Mouse (Mus musculus) urinary bladder, adult 2 months (tissue): ENCODE measurements around the gene Dcun1d5. TPM values are rescaled to one million over a fixed set of nuclear protein-coding genes. Genes with fewer than 3 reads are reported as not detected.
A peak's percentile ranks its signal among the peaks of the same experiment; 100 is the strongest.
"Not testable (repeated sequence)": the region's sequence is repeated elsewhere in the genome, so short reads cannot be mapped to it uniquely, and the experiment has no call there.

Experiments used
- DNase-seq: peaks from one replicate; pipeline ENCODE4 v3.0.0; 2022; ENCODE audit warnings: low spot score
- polyA plus RNA-seq: library from polyadenylated mRNA; depleted of rRNA; stranded (reverse); fragments of >200 nt; gene quantifications from 2 replicates; pipeline ENCODE4 v1.2.3, GENCODE M21; 2012; rRNA removed

Dcun1d5 gene
- 62.0 and 87.8 TPM in 2 replicates for polyA plus RNA-seq

DNA sequence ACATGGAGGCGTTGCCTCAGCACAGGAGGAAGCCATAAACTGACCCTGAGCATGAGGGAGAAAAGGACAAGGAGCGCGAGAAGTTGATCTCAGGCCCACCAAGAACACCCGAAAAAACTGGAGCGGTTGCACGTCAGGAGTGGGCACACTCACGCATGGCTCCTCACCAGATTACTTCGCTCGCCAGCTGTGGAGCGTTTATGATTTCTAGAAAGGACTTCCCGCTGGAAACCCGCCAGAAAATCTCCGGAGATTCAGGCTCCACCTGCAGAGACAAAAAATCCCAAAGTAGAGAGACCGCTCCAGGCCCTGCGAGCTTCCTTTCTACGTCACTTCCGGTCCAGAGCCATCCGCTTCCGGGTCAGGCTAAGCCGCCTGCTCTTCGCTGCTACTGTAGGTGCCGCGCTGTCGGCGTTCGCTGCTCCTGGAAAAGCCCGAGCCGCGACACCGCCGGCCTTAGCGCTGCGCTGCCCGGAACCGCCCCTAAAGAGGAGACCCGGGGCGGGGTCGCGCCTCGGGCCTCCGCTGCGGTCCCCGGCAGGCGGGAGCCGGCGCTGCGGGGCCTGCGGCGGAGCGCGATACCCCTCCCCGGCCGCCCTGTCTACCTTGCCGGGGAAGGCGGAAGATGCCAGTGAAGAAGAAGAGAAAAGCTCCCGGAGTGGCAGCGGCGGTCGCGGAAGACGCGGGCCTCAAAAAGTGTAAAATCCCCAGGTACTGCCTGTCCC is at the start of gene Dcun1d5, which contains the start of gene Dync2h1:
Dcun1d5 (plus strand) TSS at position 349 of the 725 bp plus-strand sequence.
Dync2h1 (minus strand) TSS at position 275 of the 725 bp plus-strand sequence.
- DNase-seq, result peak; percentile 89

DNA sequence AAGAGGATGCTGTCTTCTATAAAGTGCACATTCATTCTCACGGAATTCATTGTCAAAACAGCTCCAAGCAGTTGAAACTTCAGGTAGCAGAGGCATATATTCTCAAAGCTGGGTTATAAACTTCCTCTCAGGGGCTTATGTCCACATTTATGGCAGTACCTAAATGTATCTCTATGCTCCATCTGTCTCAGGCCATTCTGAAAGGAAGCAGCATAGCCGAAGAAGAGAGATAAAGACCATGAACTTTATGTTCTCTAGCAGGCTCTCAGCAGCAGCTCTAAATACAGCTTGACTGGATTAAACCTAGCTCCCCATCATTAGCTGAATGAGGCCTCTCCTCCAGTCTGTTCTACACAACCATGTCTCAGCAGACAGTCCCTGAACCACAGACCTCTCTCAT is 29.9 kb upstream of the Dcun1d5 start:
- no peak for DNase-seq

DNA sequence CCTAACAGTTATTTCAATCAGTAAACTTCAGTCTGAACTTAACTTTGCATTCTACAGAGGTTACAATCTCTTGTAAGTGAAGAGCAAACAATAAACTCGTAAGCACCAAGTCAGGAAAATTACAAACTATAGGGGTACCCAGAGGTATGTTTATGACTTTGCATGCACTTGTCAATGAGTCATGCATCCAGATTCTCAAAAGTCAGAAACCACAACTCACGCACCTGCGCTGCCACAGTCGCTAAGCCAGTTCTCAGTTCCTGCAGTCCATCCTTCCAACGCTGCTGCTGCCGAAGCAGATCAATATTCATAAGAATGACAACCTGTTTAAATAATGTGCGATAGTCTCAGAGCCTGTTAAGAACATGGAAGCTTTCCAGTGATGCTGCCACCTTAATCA is 25.7 kb upstream of the Dcun1d5 start:
- DNase-seq, result no peak

DNA sequence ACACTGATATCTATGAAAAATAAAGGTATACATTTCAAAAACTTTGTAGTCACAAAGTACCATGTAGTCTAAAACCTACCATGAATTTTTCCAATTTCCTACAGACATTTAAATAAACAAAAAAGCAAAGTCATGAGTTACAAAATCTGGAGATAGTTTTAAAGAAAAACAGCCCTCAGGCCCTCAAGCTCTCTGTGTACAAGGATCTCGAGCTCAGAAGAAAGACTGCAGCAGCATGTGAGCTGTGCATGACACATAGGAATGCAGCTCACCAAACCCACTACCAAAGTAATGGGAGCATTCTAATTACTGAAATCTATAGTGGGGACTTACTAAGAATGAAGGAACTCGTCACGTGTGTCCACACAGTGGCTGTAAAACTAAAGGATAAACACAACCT is 24.6 kb upstream of the Dcun1d5 start:
- DNase-seq, result no peak

DNA sequence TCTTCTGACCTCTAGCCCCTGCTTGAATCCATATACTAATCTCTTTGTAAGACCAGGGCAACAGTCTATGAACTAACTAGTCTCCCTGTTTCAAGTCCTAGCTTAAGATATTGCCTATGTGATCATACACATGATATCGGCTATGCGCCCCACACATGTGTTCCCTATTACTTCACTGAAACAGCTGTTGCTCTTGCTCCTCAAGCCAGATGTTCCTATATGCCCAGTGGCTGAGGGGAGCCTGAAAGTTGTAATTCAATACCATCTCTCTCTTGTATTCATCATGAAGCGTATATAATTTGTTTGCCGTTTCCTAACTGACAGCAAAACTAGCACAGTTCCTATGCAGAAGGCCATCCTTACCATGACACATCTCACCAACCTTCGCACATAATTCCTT is 23.6 kb upstream of the Dcun1d5 start:
- DNase-seq, result no peak

DNA sequence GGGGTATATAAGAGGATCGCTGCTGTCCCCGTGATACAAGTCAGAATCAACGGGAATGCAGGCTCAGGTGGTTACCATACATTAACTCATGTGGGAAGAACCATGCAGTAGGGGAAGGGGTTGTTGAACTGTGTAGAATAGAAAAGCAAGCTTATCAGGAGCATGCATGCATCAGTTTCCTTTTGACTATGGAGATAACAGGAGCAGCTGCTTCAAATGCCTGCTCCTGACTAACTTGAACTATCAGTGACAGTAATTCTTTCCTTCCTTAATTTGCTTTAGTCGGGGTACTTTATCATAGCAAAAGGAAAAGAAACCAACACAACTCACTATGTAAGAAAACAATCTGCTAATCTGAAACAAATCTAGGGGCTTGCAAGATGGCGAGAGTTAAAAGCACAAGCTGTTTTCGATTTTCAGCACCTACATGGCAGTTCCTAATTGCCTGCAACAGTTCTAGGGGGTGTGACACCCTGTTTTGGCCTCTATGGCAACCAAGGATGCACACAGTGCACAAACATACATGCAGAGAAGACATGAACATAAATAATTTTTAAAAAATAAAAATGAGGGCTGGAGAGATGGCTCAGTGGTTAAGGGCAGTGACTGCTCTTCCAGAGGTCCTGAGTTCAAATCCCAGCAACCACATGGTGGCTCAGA is 16.9 kb upstream of the Dcun1d5 start:
- no peak for DNase-seq

DNA sequence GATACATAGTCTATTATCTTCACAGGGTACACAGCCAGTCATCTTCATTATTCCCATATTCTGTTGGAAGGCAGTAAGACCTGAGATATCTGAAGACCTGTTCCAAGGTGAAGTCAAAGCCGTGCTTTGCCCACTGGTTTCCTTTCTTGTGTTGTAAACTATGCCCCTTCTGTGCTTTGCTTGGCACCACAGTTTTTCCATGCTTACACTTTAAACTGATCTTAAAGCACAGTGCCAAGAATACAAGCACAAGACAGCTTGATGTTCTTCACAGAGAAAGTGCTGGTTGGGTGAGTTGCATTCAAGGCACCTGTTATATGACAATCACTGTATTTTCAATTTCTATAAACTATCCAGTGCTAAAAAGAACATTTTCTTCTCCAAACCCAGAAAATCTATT is 10.6 kb upstream of the Dcun1d5 start:
- DNase-seq, result no peak

DNA sequence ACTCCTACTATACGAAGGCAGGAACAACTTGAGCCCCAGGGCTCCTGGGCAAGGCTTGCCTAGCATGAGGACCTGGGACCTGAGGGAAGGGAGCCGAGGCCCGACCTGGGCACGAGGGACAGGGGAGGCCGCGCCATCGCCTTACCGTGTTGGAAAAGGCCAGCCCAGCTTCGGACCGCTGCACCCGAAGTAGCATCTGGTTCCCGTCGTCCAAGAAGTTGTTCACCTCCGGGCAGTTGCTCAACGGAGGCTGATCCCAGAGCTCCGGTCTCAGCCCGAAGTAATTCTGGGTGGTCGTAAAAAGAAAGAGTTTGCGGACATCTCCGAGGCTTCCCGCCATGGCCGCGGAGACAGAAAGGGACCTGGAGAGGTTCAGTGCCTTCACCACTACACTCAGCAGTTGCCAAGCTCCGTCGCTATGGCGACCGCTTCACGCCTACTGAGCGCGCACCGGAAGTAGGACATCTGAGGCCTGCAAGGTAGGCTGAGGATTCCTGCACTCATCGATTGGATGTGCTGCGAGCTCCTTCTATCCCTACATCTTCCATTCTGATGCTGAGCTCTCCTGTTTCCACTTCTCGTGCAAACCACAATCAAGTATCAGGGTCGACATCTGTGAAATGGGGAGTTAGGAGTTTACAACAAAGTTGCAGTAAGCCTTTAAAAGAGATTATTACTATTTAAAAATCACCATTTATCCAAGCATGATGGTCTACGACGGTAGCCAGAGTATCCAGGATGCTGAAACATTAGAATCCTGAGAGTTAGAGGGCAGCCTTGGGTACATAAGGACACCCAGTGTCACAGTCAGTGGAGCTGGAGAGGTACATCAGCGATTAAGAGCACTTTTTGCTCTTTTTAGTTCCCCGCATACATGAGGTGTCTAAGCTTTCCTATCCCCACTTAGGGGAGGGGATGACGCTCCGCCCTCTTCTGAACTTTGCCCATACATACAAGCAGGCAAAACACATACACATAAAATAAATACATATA is 7.4 kb upstream of the Dcun1d5 start:
- peak; percentile 48 for DNase-seq

DNA sequence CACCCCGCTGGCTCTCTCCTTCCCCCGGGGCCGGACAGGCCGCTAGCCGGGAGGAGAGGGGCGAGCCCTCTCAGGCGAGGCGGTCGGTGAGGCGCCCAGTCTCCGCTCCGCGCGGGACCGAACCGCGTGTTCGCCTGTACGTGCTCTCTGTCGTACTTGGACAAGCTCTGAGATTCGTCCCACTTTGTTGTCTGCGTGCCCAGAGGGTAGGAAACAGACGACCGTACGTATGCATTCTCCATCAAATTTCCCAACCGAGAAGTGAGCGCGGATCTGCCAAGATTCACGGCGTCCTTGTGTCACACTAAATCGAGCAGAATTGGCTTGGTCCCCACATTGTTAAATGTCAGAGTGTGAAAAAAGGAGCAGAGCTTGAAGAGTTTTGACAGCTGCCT is 574 bp downstream of the Dcun1d5 start:
- DNase-seq, result no peak

DNA sequence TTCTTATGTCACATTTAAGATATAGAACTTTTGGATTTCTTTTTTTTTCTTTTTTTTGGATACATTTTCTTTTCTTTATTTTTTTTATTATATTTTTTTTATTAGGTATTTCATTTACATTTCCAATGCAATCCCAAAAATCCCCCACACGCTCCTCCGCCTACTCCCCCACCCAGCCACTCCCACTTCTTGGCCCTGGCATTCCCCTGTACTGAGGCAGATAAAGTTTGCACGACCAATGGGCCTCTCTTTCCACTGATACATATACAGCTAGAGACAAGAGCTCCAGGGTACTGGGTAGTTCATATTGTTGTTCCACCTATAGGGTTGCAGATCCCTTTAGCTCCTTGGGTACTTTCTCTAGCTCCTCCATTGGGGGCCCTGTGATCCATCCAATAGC is 6.4 kb downstream of the Dcun1d5 start:
- DNase-seq, result not testable (repeated sequence)

DNA sequence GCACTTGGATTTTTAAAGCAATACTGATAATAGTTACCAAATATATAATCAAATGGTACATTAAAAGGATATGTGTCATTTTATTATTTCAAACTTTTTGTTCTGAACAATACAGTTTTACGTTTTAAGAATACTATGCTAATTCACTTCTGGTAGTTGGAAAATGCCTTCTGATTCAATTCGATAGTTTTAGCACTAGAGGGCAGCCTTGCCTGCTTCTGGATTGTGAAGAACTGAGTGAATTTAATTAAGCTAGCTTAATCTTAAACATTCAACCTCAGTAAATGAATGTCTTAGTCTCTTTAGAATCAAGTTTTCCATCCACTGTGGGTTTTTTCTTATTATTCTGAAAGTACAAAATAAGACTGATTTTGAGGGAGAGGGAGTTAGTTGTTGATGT is 31.9 kb downstream of the Dcun1d5 start:
- DNase-seq, result no peak

DNA sequence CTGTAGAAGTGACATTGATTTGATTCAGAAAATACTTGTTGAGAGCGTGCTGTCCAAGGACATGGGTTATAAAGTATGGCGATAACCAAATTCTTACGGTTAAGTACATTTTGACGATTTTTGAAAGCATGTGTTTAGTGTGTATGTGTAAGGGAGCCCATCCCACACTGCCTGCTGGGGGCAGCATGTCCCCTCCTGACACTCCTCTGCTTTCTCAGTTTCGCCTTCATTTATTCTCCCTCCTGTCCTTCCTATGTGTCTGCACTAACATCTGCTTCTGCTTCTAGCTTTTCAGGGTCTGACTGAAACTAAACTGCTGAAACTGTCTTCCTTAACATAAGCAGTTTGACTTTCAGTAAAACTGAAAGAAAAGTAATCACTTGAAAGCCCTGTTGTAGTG is 36.7 kb downstream of the Dcun1d5 start:
- DNase-seq, result no peak

DNA sequence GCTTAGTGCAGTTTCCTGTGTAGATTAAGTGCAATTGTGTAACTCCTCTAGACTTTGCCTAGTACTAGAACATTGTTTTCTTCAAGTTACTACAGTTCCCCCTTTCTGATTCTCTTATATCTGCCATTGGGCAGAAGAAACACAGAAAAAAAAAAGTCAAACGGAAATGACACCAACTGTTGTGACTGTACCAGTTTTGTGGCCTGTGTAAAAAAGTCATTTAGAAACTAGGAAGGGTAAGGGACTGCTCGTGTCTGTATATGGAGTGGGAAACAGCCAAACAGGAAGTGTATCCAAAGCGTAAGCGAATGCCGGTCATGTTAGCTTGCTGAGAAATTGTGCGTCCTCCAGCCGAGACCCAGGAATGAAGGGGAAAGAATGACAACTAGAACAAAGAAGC is 37.1 kb downstream of the Dcun1d5 start:
- DNase-seq, result no peak

DNA sequence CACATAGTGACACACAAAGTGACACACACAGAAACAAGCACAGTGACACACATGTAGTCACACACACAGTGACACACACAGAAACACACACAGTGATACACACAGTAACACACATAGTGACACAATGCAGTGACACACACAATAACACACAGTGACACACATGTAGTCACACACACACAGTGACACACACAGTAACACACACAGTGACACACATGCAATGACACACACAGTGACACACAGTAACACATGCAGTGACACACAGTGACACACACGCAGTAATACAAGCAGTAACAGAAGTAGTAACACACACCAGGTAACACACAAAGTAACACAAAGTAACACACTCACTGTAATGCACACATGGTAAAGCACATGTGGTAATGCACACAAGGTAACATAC is 54.3 kb downstream of the Dcun1d5 start:
- DNase-seq, result no peak

DNA sequence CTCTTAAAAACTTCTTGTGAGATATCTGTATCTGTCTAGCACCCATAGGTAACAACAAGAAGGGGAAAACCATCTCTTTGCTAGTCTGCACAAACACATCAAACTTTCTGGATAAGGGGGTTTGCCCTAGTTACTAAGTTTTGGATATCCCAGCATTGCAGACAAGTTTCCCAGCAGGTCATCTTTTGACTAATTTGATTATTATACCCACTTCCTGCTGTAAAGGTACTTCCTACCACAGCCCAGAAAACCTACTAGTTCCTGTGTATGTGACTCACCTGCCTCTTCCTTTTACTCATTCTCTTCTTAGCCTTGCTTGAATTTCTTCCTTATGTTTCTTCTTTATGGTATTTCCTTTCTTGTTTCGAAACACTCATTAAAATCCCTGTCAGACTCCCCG is 55.6 kb downstream of the Dcun1d5 start:
- DNase-seq, result no peak

DNA sequence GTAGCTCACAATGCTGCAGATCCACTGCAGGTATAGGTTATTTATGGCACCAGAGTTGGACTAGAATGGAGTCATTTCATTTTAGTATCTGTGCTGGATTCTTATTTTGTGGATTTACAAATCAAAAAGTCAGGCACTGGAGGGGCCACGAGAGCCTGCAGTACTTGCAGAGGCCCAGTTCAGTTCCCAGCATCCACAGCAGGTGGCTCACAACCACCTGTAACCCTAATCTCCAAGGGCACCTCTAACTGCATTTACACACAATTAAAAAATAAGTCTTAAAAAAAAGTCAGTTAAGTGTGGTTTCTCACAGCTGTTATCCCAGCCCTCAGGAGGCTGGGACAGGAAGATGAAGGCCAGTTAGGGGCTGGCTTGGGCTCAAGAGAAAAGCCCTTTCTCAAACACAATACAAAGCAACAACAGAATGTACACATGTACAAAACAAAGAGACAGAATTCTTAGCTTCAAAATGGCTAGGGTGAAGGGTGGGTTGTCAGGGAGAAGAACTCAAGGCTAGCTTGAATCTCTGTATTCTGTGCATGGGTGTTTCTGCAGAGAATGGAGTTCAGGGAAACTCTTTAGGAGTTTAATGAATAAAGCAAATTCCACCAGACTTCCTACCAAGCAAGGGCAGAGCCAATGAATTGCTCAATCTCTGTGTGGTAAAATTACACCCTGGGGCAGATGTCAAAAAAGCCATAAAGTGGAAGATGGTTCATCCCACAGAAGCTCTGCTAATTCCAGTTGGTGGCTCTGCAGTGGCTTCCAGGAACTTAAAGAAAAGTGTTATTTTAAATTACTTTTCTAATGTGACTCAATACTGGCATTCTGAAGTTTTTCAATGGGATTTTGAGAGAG is 68.7 kb downstream of the Dcun1d5 start:
- DNase-seq, result no peak

Other genes starting within 250 kb of the Dcun1d5 start
- 3.1 and 3.2 TPM in 2 replicates for gene Dync2h1, start 74 bp upstream of the Dcun1d5 start, polyA plus RNA-seq
- 0.15 and 0.17 TPM in 2 replicates for gene Mmp13, start 88.0 kb downstream of the Dcun1d5 start, polyA plus RNA-seq
- 0.94 and 5.1 TPM in 2 replicates for gene Mmp12, start 159.9 kb downstream of the Dcun1d5 start, polyA plus RNA-seq
- not detected in 2 replicates for gene Mmp1b, start 203.5 kb downstream of the Dcun1d5 start, polyA plus RNA-seq